In the genomic region with DNA sequence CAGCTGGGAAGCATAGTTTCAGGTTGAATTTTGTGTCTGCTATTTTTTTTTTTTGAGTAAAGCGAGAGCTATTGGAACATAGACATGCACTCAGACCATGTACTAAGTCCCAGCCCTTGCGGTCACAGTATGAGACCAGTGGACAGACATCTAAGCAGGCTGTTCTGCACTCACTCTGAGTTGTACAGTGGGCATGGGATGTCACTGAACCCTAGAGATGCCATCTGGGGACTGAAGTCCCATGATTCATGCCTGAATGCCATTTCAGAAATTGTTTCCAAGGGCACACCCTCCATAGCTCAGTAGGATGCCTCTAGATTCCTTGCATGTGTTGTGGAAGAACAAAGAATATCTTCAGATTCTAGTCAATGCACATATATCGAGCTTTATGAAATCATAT, we compare ENCODE assay signal across 28 mouse cellular contexts.
DNase-seq lines count a peak whose midpoint lies in the region; ATAC-seq and TF ChIP-seq lines count a peak whose summit lies in the region.
"Had no signal": no experiment of that assay in that cellular context is flagged by ENCODE, and none has a peak within 500 bp of the region (broad histone marks: within the 10 kb centered on the region; RNA-seq: fewer than 3 reads in every experiment).

No protein-coding gene starts in this region.

- no peak overlapping the region for H3K9ac ChIP-seq in midbrain, embryonic 15.5 days
- H3K9ac ChIP-seq: forebrain, embryonic 15.5 days; heart, embryonic 12.5 days; kidney, embryonic 15.5 days; limb, embryonic 13.5 days; lung, embryonic 15.5 days; midbrain, embryonic 12.5 days; neural tube, embryonic 12.5 days had no signal

- H3K27ac ChIP-seq in cerebellum, adult 2 months (ENCODE audit: insufficient read depth, low read length) = peak overlapping the region; percentile 75; the same call in 1 of the 2 replicates
- H3K27ac ChIP-seq in midbrain, embryonic 10.5 days (replicated peaks) = peak overlapping the region; percentile 85
- H3K27ac ChIP-seq in midbrain, embryonic 15.5 days = no peak overlapping the region
- H3K27ac ChIP-seq: forebrain, embryonic 15.5 days; kidney, embryonic 15.5 days; layer of hippocampus, adult 2 months; left cerebral cortex, adult 2 months; limb, embryonic 13.5 days; lung, embryonic 15.5 days; neural tube, embryonic 12.5 days had no signal

- H3ac ChIP-seq in myocyte (ENCODE audit: control insufficient read depth, insufficient read length) = no peak overlapping the region

- TF ChIP-seq POLR2A in cerebellum, adult 2 months (IDR thresholded peaks at IDR 0.05; ENCODE audit: borderline replicate concordance, insufficient read depth, low read length) = no peak
- no peak for TF ChIP-seq POLR2A in myocyte (IDR thresholded peaks at IDR 0.05; ENCODE audit: insufficient read length, low read depth)

- H3K27me3 ChIP-seq in cerebellum, adult 2 months (ENCODE audit: control insufficient read depth, insufficient read depth, low read length) = no peaks in the 10 kb centered on the region
- H3K27me3 ChIP-seq in midbrain, embryonic 10.5 days (ENCODE audit: low read depth, poor library complexity, severe bottlenecking) = peaks cover 5% of the 10 kb centered on the region; the same call in 1 of the 2 replicates
- H3K27me3 ChIP-seq in midbrain, embryonic 15.5 days (replicated peaks) = no peaks in the 10 kb centered on the region
- no peaks in the 10 kb centered on the region for H3K27me3 ChIP-seq in myocyte (ENCODE audit: control insufficient read depth, insufficient read depth, insufficient read length)
- H3K27me3 ChIP-seq: forebrain, embryonic 15.5 days; heart, embryonic 12.5 days; kidney, embryonic 15.5 days; limb, embryonic 13.5 days; lung, embryonic 15.5 days; neural tube, embryonic 12.5 days; Patski had no signal

- no peaks in the 10 kb centered on the region for H3K9me3 ChIP-seq in midbrain, embryonic 10.5 days (replicated peaks)
- no peaks in the 10 kb centered on the region for H3K9me3 ChIP-seq in midbrain, embryonic 15.5 days
- H3K9me3 ChIP-seq: forebrain, embryonic 15.5 days; heart, embryonic 12.5 days; kidney, embryonic 15.5 days; limb, embryonic 13.5 days; lung, embryonic 15.5 days; midbrain, embryonic 12.5 days; neural tube, embryonic 12.5 days had no signal

- no peak overlapping the region for H3K4me3 ChIP-seq in cerebellum, adult 2 months (replicated peaks; ENCODE audit: insufficient read depth, low read depth, low read length)
- H3K4me3 ChIP-seq in midbrain, embryonic 10.5 days = no peak overlapping the region
- H3K4me3 ChIP-seq in midbrain, embryonic 15.5 days = no peak overlapping the region
- no peak overlapping the region for H3K4me3 ChIP-seq in myocyte
- H3K4me3 ChIP-seq: forebrain, embryonic 15.5 days; heart, embryonic 12.5 days; kidney, embryonic 15.5 days; layer of hippocampus, adult 2 months; left cerebral cortex, adult 2 months; limb, embryonic 13.5 days; lung, embryonic 15.5 days; midbrain, embryonic 12.5 days; neural tube, embryonic 12.5 days had no signal

- ATAC-seq in midbrain, embryonic 15.5 days (replicated peaks) = no peak
- ATAC-seq: forebrain, embryonic 15.5 days; inflammation-experienced regulatory T-cells, adult 6 months; Patski had no signal

- H3K4me2 ChIP-seq in midbrain, embryonic 15.5 days = no peak overlapping the region
- peak overlapping the region; percentile 78 for H3K4me2 ChIP-seq in myocyte (ENCODE audit: low read depth)
- H3K4me2 ChIP-seq: forebrain, embryonic 15.5 days; heart, embryonic 12.5 days; kidney, embryonic 15.5 days; limb, embryonic 13.5 days; liver, embryonic 11.5 days; lung, embryonic 15.5 days had no signal

- DNase-seq in cerebellum, adult 2 months = peak; percentile 32 to 70
- DNase-seq in cerebellum, adult 11 months = no peak
- no peak for DNase-seq in midbrain, embryonic 10.5 days (ENCODE audit: low spot score)
- peak; percentile 67 for DNase-seq in brain, adult 2 months (ENCODE audit: low read depth, low spot score)
- no peak for DNase-seq in urinary bladder, postnatal 36 days (ENCODE audit: low spot score in 2 of 2)
- DNase-seq: adrenal gland, postnatal 10 days; cerebellum, adult 11-12 months; gastrocnemius, postnatal 25 days; heart, adult 18-20 months; heart, postnatal 4 days; kidney, adult 11 months; kidney, postnatal 25 days; thymus, adult 2 months; thymus, postnatal 4 days had no signal

- TF ChIP-seq CTCF in cerebellum, adult 2 months (IDR thresholded peaks at IDR 0.05; ENCODE audit: borderline replicate concordance, insufficient read depth, low read depth, low read length) = no peak

- no peaks in the 10 kb centered on the region for H3K36me3 ChIP-seq in midbrain, embryonic 10.5 days
- no peaks in the 10 kb centered on the region for H3K36me3 ChIP-seq in midbrain, embryonic 15.5 days (replicated peaks)
- no peaks in the 10 kb centered on the region for H3K36me3 ChIP-seq in myocyte (ENCODE audit: control insufficient read depth, insufficient read depth)
- H3K36me3 ChIP-seq: forebrain, embryonic 15.5 days; heart, embryonic 12.5 days; kidney, embryonic 15.5 days; limb, embryonic 13.5 days; lung, embryonic 15.5 days; midbrain, embryonic 12.5 days; neural tube, embryonic 12.5 days had no signal

- H3K79me2 ChIP-seq in myocyte (ENCODE audit: control insufficient read depth, insufficient read depth) = no peaks in the 10 kb centered on the region

- peaks cover 39% of the 10 kb centered on the region for H3K4me1 ChIP-seq in cerebellum, adult 2 months (ENCODE audit: control insufficient read depth, insufficient read depth, low read length)
- peaks cover 99% of the 10 kb centered on the region for H3K4me1 ChIP-seq in midbrain, embryonic 10.5 days
- H3K4me1 ChIP-seq in midbrain, embryonic 15.5 days = peaks cover 31% of the 10 kb centered on the region

- 47% methylated on average over 3 of the region's 3 CpGs for WGBS in cerebellum, adult 2 months
- WGBS in midbrain, embryonic 10.5 days = 95% methylated on average over 3 of the region's 3 CpGs
- 94% methylated on average over 3 of the region's 3 CpGs for WGBS in midbrain, embryonic 15.5 days

TF ChIP-seq in myocyte, 11 proteins besides CTCF, POLR2A, EP300 and RAD21:
- TF ChIP-seq SRF (IDR thresholded peaks at IDR 0.05; ENCODE audit: control insufficient read depth, insufficient read length, low read depth) (no peak), USF1 (IDR thresholded peaks at IDR 0.05; ENCODE audit: low read depth) (no peak), MAX (IDR thresholded peaks at IDR 0.05; ENCODE audit: low read depth) (no peak), REST (IDR thresholded peaks at IDR 0.05; ENCODE audit: insufficient read depth, insufficient read length) (no peak), CEBPB (IDR thresholded peaks at IDR 0.05; ENCODE audit: insufficient read depth, poor library complexity, severe bottlenecking) (no peak), POLR2AphosphoS2 (IDR thresholded peaks at IDR 0.05; ENCODE audit: insufficient read length, low read depth) (no peak)

Comparison
In these comparisons a context has a peak if more than half of its experiments do, and no peak if none do; other contexts are left out.
1. DNase-seq: peak in cerebellum, adult 2 months (2 of 2) and brain, adult 2 months (single experiment); none in cerebellum, adult 11 months (single experiment), midbrain, embryonic 10.5 days (single experiment) and urinary bladder, postnatal 36 days (0 of 2).